Mouse (Mus musculus) embryonic facial prominence, embryonic 12.5 days (tissue): ENCODE data around the gene Kcnj6. TPM values are rescaled to one million over a fixed set of nuclear protein-coding genes. Genes with fewer than 3 reads are reported as not detected.

ENCODE experiments used
- ATAC-seq: fragments of 200-750 bp; cut with Nextera tagmentation; 2 replicates; pipeline ENCODE4 v1.8.0; 2017; ENCODE audit not compliant: insufficient number of reproducible peaks, insufficient read depth, low FRiP score, low TSS enrichment
- H3K27ac ChIP-seq: fragments of 300-500 bp; sonication (generic); 2 replicates; pipeline ENCODE4 v1.5.1; 2016; ENCODE audit warnings: mild to moderate bottlenecking
- H3K27me3 ChIP-seq: fragments of 300-500 bp; sonication (generic); 2 replicates; pipeline ENCODE4 v1.6.1; 2016; ENCODE audit warnings: mild to moderate bottlenecking, moderate library complexity
- H3K36me3 ChIP-seq: fragments of 300-500 bp; sonication (generic); 2 replicates; pipeline ENCODE4 v1.6.1; 2016; ENCODE audit warnings: mild to moderate bottlenecking
- H3K4me1 ChIP-seq: fragments of 300-500 bp; sonication (generic); 2 replicates; pipeline ENCODE4 v1.6.1; 2016
- H3K4me2 ChIP-seq: fragments of 300-500 bp; sonication (generic); replicated peaks from 2 replicates; pipeline ENCODE4 v1.6.1; 2016; ENCODE audit warnings: mild to moderate bottlenecking, moderate library complexity
- H3K4me3 ChIP-seq: fragments of 300-500 bp; sonication (generic); 2 replicates; pipeline ENCODE4 v1.5.1; 2016; ENCODE audit warnings: mild to moderate bottlenecking
- H3K9ac ChIP-seq: fragments of 300-500 bp; sonication (generic); 2 replicates; pipeline ENCODE4 v1.6.1; 2016; ENCODE audit warnings: mild to moderate bottlenecking, moderate library complexity
- H3K9me3 ChIP-seq: fragments of 300-500 bp; sonication (generic); 2 replicates; pipeline ENCODE4 v1.6.1; 2016; ENCODE audit warnings: mild to moderate bottlenecking, moderate library complexity
- WGBS: fragments of 180-500 bp; shearing (Covaris S2); methylation state at CpG from one replicate; pipeline ENCODE4 v1.1.7; 2016; 5-methylcytosine and 5-hydroxymethylcytosine counted together
- polyA plus RNA-seq: library from polyadenylated mRNA; unstranded; fragments of >200 nt; fragmentation: Nextera tagmentation; extraction: Ambion mirVana; gene quantifications from 2 replicates; pipeline ENCODE4 v1.2.1, GENCODE M21; 2016

Gene Kcnj6
- 0.10 and 0.19 TPM in 2 replicates for polyA plus RNA-seq

DNA sequence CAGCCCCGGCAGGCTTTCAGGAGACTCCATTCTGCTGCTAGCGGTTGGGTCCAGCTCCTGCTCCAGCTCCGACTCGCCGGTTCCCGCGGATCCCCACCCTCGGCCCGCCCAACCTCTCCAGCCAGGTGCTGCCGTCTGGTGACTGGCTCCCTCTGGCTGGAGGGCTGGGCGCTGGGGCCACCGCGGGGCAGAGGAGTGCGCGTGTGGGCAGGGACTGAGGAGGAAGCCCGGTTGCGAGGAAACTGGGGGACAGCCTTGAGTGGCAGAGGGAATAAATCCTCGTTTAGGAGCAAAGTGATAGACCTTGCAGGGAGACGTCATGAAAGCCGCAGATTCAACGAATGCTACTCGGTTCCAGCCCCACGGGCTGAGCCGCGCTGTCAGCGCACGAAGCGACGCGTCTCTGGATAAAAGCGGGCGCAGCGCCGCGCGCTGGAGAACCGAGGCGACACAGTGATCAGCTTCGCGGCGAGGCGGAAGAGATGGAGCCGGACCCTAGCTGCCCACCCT, at the start of gene Kcnj6:
TSS of gene Kcnj6 (minus strand) at position 362 of the 510 bp plus-strand sequence.
- Histone ChIP-seq H3K36me3 (no peaks in the 10 kb centered on the region), H3K9ac (no peak within 1 kb of the TSS), H3K9me3 (no peaks in the 10 kb centered on the region), H3K27me3 (peaks cover 30% of the 10 kb centered on the region), H3K4me1 (peaks cover 15% of the 10 kb centered on the region), H3K4me3 (peak within 1 kb of the TSS; percentile 27), H3K4me2 (peak within 1 kb of the TSS; percentile 54), H3K27ac (no peak within 1 kb of the TSS)
- no peak for ATAC-seq
- under 1% methylated on average over 43 of the region's 43 CpGs for whole genome bisulfite sequencing

GRCm38 (mm10) chr16:95009937-95010336, 12.4 kb upstream of the Kcnj6 start:
- Histone ChIP-seq H3K27ac (no peak overlapping the region), H3K4me2 (no peak overlapping the region), H3K27me3 (no peaks in the 10 kb centered on the region), H3K9me3 (no peaks in the 10 kb centered on the region), H3K9ac (no peak overlapping the region), H3K4me3 (no peak overlapping the region), H3K4me1 (no peaks in the 10 kb centered on the region), H3K36me3 (no peaks in the 10 kb centered on the region)
- ATAC-seq, result no peak
- 84% methylated on average over 3 of the region's 3 CpGs for WGBS

DNA sequence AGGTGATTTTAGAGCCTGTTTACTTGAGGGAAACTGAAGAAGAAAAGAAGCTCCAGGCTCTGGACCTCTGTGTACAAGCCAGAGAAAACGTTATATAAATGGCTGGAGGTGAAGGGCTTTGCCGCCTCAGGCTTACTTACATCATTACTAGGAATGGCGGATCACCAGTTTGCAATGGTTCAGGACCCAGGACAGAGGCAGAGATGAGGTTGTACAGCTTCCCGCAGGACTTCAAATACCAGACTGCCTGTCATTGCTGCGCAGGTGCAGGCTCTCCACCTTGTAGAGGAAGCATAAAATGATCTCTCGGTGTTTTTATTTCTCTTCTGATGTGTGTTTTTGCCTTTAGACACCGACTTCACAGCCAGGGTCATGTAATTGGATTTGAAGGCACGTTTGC, 7.1 kb upstream of the Kcnj6 start:
- Histone ChIP-seq H3K4me3 (no peak overlapping the region), H3K9ac (no peak overlapping the region), H3K27me3 (no peaks in the 10 kb centered on the region), H3K36me3 (no peaks in the 10 kb centered on the region), H3K4me1 (no peaks in the 10 kb centered on the region), H3K27ac (no peak overlapping the region), H3K9me3 (no peaks in the 10 kb centered on the region), H3K4me2 (no peak overlapping the region)
- ATAC-seq, result no peak
- 30% methylated on average over 8 of the region's 8 CpGs for WGBS

GRCm38 (mm10) chr16:94999551-94999950, 2.0 kb upstream of the Kcnj6 start:
- H3K27me3 ChIP-seq, result peaks cover 30% of the 10 kb centered on the region
- H3K4me2 ChIP-seq, result no peak overlapping the region
- H3K4me1 ChIP-seq, result peaks cover 15% of the 10 kb centered on the region
- no peaks in the 10 kb centered on the region for H3K36me3 ChIP-seq
- no peak overlapping the region for H3K27ac ChIP-seq
- 71% methylated on average over 5 of the region's 5 CpGs for WGBS
- ATAC-seq, result no peak
- H3K9me3 ChIP-seq, result no peaks in the 10 kb centered on the region
- no peak overlapping the region for H3K4me3 ChIP-seq
- H3K9ac ChIP-seq, result no peak overlapping the region

DNA sequence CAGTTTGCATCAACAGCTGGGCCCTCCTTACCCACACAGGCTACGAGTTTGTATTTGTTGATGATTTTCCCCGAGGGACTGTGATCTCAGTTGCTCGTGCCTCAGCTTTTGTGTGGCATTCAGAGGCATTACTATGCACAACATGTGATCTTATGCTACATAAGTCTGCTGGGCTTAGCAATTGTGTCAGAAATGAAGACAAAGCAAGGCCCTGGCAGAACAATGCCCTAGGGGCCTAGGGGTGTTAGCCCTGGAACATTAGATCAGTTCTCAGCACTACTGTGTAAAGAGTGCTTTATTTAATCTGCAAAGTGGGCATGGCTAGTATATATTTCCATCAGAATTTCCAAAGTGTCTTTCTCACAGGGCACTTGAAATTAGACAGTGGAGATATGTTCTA, 1.5 kb upstream of the Kcnj6 start:
- Histone ChIP-seq H3K27me3 (peaks cover 30% of the 10 kb centered on the region), H3K4me3 (no peak overlapping the region), H3K4me1 (peaks cover 15% of the 10 kb centered on the region), H3K9me3 (no peaks in the 10 kb centered on the region), H3K27ac (no peak overlapping the region), H3K36me3 (no peaks in the 10 kb centered on the region), H3K4me2 (no peak overlapping the region), H3K9ac (no peak overlapping the region)
- ATAC-seq, result no peak
- 55% methylated on average over 3 of the region's 3 CpGs for WGBS

DNA sequence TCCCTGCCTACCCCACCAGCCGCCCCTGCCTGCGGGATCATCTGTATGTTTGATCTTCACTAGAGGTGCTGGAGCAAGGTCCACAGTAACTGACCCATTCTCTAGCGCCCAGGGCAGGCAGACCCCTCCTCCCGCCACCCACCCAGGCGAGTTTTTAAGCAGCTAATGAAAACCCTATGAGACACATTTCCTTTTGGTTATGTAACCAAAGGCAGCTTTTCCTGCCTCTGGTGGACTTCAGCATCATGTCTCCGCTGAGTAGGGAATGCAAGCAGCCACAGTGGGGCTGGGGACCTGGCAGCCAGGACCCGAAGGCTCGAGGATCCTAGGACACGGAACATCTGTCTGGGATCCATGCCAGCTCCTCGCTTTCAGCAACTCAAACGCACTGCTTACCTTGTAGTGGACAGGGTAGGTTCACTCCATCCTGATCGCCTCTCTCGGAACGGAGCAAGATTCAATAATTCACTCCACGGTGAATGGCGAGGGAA, 665 bp downstream of the Kcnj6 start:
- H3K9ac ChIP-seq, result no peak overlapping the region
- 13% methylated on average over 16 of the region's 16 CpGs for WGBS
- peaks cover 30% of the 10 kb centered on the region for H3K27me3 ChIP-seq
- ATAC-seq, result no peak
- peak overlapping the region; percentile 27; the same call in 1 of the 2 replicates for H3K4me3 ChIP-seq
- H3K4me2 ChIP-seq, result peak overlapping the region; percentile 54
- H3K27ac ChIP-seq, result no peak overlapping the region
- H3K4me1 ChIP-seq, result peaks cover 15% of the 10 kb centered on the region
- H3K9me3 ChIP-seq, result no peaks in the 10 kb centered on the region
- H3K36me3 ChIP-seq, result no peaks in the 10 kb centered on the region

- Histone ChIP-seq H3K9me3 (no peaks in the 10 kb centered on the region), H3K4me3 (no peak overlapping the region), H3K4me1 (peaks cover 15% of the 10 kb centered on the region), H3K27ac (no peak overlapping the region), H3K4me2 (no peak overlapping the region), H3K36me3 (no peaks in the 10 kb centered on the region), H3K27me3 (peaks cover 30% of the 10 kb centered on the region), H3K9ac (no peak overlapping the region)
- no peak for ATAC-seq
- 12% methylated on average over 13 of the region's 13 CpGs for WGBS
Observed at GRCm38 (mm10) chr16:94995542-94996131, 1.9 kb downstream of the Kcnj6 start.

DNA sequence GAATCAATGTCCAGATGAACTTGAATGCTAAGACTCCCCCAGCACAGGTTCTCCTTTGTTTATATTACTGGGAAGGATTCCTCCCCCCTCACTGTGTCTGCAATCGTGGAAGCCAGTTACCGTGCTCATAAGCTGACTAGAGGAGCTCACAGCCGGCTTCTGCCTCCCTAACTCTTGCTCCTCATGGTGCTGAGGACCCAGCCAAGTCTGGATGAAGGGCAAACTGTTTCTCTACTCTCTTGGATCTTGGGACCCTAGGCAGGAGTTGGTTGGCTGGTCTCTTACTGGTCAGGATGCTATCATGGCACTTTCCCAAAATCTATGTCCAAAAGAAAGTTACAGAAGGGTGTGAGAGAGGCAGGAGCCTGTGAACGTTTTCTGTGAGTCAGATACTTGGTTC, 2.6 kb downstream of the Kcnj6 start:
- peaks cover 30% of the 10 kb centered on the region for H3K27me3 ChIP-seq
- no peak overlapping the region for H3K4me2 ChIP-seq
- H3K9ac ChIP-seq, result no peak overlapping the region
- no peak for ATAC-seq
- peaks cover 15% of the 10 kb centered on the region for H3K4me1 ChIP-seq
- no peak overlapping the region for H3K27ac ChIP-seq
- H3K36me3 ChIP-seq, result no peaks in the 10 kb centered on the region
- WGBS, result 54% methylated on average over 4 of the region's 4 CpGs
- no peak overlapping the region for H3K4me3 ChIP-seq
- no peaks in the 10 kb centered on the region for H3K9me3 ChIP-seq

DNA sequence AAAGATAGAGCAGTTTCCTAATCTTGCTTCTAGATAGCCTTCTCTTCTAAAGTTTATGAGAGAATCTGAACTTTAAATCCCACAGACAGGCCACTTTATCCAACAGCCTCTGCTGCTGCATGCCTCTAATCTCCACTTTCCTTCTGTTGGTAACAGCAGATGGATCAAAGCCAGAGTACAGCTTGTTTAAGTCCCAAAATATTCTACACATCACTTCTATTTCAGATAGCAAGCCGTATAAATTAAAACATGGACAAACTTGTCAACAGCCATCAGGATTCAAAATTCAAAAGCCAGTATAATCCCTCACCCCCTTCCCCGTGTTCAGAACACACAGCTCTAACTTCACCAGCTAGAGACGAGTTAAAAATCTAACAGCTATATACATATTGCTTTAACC, 3.4 kb downstream of the Kcnj6 start:
- no peak overlapping the region for H3K4me2 ChIP-seq

GRCm38 (mm10) chr16:94990114-94990513, 7.4 kb downstream of the Kcnj6 start:
- no peak overlapping the region for H3K9ac ChIP-seq
- 75% methylated on average over 2 of the region's 2 CpGs for WGBS
- H3K9me3 ChIP-seq, result no peaks in the 10 kb centered on the region
- no peaks in the 10 kb centered on the region for H3K36me3 ChIP-seq
- no peaks in the 10 kb centered on the region for H3K27me3 ChIP-seq
- no peak for ATAC-seq
- no peak overlapping the region for H3K4me2 ChIP-seq
- H3K4me1 ChIP-seq, result no peaks in the 10 kb centered on the region
- no peak overlapping the region for H3K4me3 ChIP-seq
- H3K27ac ChIP-seq, result no peak overlapping the region

More for the DNA sequence above, 3.4 kb downstream of the Kcnj6 start:
- H3K4me3 ChIP-seq, result no peak overlapping the region
- H3K4me1 ChIP-seq, result peaks cover 15% of the 10 kb centered on the region
- WGBS, result 71% methylated on average over 3 of the region's 3 CpGs
- ATAC-seq, result no peak
- no peak overlapping the region for H3K9ac ChIP-seq
- no peaks in the 10 kb centered on the region for H3K9me3 ChIP-seq
- peaks cover 30% of the 10 kb centered on the region for H3K27me3 ChIP-seq
- H3K36me3 ChIP-seq, result no peaks in the 10 kb centered on the region
- H3K27ac ChIP-seq, result no peak overlapping the region

DNA sequence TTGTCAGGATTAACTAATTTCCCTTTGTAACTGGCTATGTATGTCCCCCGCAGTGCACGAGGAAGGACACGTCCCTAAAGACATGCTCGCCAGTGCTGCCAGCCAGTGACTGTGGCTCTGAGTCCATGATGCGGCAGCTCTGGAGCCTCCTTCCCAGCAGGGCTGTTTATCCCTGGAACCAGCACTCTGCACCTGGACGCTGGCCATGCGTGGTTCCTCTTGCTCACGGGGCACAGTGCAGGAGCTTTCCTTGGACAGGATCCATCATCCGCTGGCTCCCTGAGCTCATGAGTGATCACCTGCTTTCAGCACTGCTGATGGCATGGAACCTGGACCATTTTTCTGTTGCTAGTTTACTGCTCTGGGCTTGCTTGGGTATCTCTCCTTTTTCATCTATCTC, 10.8 kb downstream of the Kcnj6 start:
- H3K9ac ChIP-seq, result no peak overlapping the region
- no peaks in the 10 kb centered on the region for H3K36me3 ChIP-seq
- no peak for ATAC-seq
- H3K4me3 ChIP-seq, result no peak overlapping the region
- no peak overlapping the region for H3K27ac ChIP-seq
- no peaks in the 10 kb centered on the region for H3K4me1 ChIP-seq
- no peaks in the 10 kb centered on the region for H3K27me3 ChIP-seq
- no peak overlapping the region for H3K4me2 ChIP-seq
- H3K9me3 ChIP-seq, result no peaks in the 10 kb centered on the region
- WGBS, result 73% methylated on average over 9 of the region's 9 CpGs

DNA sequence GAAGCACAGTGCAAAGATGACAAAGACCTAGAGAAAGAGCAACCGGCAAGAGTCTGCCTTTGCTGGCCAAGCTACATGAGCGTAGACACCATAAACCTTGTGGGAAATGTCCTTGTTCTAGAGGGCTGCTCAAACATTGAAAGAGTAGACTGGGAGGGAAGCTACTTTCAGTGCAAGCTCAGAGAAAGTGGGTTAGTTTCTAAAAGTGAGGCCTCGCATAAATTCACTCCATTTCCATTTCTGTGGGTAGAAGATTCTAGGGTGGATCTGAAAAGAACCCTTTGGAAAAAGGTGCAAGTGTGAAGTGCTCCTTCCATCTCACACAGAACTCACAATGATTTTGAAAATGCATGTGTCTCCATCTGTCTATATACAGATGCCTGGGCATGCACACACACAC, 13.2 kb downstream of the Kcnj6 start:
- no peak overlapping the region for H3K4me3 ChIP-seq
- H3K4me2 ChIP-seq, result no peak overlapping the region
- no peak for ATAC-seq
- no peak overlapping the region for H3K9ac ChIP-seq
- H3K4me1 ChIP-seq, result no peaks in the 10 kb centered on the region
- no peaks in the 10 kb centered on the region for H3K36me3 ChIP-seq
- no peak overlapping the region for H3K27ac ChIP-seq
- no peaks in the 10 kb centered on the region for H3K27me3 ChIP-seq
- H3K9me3 ChIP-seq, result no peaks in the 10 kb centered on the region
- 96% methylated on average over 3 of the region's 3 CpGs for WGBS
